Mouse (Mus musculus): ENCODE results near the gene Sco1. TPM values are rescaled to one million over a fixed set of nuclear protein-coding genes. Genes with fewer than 3 reads are reported as not detected.

Gene Sco1
- total RNA-seq, 2 experiments from 2014 or later = 16.2 to 37.8 TPM

GRCm38 (mm10) chr11:67039799-67040198 lies 12.7 kb upstream of the Sco1 start:
- ATAC-seq (replicated peaks; ENCODE audit: poor library complexity, severe bottlenecking) = peak; percentile 58; the same call in 1 of the 2 replicates

DNA sequence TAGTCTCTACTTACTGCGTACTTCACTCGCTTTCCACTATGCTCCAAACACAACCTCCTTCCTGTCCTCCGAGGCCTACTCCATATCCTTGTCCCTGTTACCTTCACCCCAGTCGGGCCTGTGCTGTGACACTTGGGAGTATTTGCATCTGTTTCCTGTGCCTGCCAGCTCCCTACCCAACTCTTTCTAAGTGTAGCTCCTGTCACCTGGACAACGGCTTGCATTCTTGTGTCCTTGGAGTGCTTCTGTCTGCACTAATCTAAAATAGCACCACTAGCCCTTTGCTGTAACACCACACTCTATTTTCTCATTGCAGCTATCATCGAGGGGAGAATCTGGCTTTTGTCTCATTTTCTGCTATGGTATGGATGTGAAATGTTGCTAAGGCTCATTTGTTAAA lies 12.0 kb upstream of the Sco1 start:
- no peak for ATAC-seq (replicated peaks; ENCODE audit: poor library complexity, severe bottlenecking)

- no peak for ATAC-seq (replicated peaks; ENCODE audit: poor library complexity, severe bottlenecking)
These were observed 9.5 kb upstream of the Sco1 start for GRCm38 (mm10) chr11:67043007-67043406.

DNA sequence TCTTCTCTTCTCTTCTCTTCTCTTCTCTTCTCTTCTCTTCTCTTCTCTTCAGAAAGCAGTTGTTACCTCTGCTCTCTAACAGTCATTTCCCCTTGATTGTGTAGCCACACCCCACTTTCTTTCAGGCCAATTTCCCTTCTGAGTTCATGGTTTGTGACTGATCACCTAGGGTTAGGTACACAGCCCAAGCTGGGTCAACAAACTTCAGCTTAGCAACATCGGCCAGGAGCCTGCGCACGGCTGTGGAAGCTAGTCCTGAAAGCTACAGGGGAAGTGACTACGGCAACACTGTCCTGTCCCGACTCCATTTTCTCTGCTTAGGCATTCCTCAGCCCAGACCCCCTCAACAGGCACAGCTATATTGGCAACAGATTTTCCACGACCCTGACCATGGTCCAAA lies 7.5 kb upstream of the Sco1 start:
- no peak for ATAC-seq (replicated peaks; ENCODE audit: poor library complexity, severe bottlenecking)

- ATAC-seq (replicated peaks; ENCODE audit: poor library complexity, severe bottlenecking) = peak; percentile 86
These were observed 5.3 kb upstream of the Sco1 start for GRCm38 (mm10) chr11:67047199-67047598.

- no peak for ATAC-seq (replicated peaks; ENCODE audit: poor library complexity, severe bottlenecking)
These were observed 4.0 kb upstream of the Sco1 start for GRCm38 (mm10) chr11:67048496-67048895.

GRCm38 (mm10) chr11:67049256-67049655 lies 3.2 kb upstream of the Sco1 start:
- ATAC-seq (replicated peaks; ENCODE audit: poor library complexity, severe bottlenecking) = no peak

DNA sequence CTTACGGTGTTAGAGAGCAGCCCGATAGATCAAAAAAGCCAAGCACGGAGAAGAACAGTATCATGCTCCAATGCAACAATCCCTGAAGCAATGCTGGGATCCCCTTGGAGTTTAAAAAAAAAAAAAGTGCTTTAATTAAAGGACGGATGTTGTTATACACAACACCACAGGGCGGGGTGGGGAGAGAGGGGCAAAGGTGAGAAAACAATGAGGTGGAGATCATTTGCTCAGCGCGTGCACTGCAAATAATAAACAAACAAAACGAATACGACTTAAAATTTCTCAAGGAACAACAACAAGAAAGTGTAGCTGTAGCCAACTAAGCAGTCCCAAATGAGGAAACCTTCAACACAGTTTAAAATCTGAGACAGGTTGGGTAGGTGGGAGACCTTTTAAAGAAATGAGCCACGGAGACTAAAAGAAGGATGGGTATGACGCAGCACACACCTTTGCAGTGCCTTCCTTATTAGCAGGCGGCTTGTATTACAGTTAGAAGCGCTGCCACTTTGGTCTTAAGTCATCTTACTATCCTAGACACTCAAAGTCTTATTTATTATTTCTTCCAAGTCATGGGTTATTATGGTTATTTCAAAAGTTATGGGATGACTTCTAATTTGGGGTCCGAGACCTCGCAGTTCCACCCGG lies 672 bp upstream of the Sco1 start:
- no peak for ATAC-seq (replicated peaks; ENCODE audit: poor library complexity, severe bottlenecking)

- ATAC-seq (replicated peaks; ENCODE audit: poor library complexity, severe bottlenecking) = no peak
These were observed 2.4 kb downstream of the Sco1 start for GRCm38 (mm10) chr11:67054754-67055365.

GRCm38 (mm10) chr11:67061311-67061710 lies 8.8 kb downstream of the Sco1 start:
- no peak for ATAC-seq (replicated peaks; ENCODE audit: poor library complexity, severe bottlenecking)

DNA sequence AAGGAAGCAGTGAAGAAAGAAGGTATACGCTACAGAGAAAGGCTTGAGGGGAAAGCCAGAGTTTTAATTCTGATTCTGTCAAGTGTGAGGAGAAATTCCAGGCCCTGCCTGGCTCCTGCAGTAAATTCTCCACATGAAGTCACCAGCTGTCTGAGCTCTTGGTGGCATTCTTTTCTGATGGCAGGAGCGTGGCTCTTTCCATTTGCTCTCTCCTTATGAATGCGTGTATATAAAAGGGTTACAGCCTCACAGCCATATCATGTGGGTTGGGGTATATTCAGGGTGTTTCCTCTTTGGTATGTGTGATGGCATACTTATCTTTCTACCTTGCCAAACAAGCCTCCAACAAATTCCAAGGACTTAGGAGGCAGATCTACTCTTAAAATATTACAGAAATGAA lies 10.3 kb downstream of the Sco1 start:
- ATAC-seq (replicated peaks; ENCODE audit: poor library complexity, severe bottlenecking) = no peak

DNA sequence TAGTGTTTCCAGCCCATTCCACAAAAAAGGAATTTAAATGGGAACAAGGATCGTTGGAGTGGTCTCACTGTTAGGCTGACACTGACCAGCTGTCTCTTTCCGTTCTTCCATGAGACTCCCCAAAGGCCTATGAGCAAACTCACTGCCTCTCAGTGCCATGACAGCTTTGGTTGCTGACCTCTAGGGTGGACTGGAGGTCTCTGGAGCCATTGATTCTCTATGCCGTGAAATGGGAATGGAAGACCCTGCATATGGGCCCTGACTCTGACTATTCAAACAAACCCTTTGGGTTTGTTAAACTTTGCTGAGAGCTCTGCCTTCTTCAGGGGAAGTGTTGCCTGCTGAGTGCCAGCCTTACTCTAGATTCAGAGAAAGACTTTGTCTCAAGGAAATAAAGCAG lies 15.3 kb downstream of the Sco1 start:
- ATAC-seq (replicated peaks; ENCODE audit: poor library complexity, severe bottlenecking) = no peak

DNA sequence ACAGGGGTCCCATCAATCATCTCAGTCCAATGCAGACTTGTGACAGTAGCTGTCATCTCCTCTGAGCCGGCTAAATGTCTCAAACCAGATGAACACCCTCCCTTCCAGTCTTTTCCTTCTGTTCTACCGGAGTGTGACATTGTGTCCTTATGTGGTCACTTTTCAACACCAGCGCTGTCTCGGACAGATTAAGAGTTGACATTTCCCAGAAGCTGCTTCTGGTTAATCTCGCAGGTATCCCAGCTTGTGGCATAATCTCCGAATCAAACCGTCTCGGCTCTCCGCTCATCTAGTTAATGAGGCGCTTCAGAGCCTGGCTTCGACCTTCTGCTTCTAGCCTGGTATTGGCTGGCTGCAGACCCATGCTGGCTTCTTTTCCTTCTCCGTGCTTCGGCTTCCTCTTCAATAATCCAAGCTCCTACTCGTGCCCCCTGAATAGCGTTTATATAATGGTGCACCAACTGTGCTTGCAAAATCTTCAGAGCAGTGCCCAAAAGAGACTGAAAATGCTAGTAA lies 20.2 kb downstream of the Sco1 start:
- no peak for ATAC-seq (replicated peaks; ENCODE audit: poor library complexity, severe bottlenecking)

GRCm38 (mm10) chr11:67075036-67075435 lies 22.6 kb downstream of the Sco1 start:
- ATAC-seq (replicated peaks; ENCODE audit: poor library complexity, severe bottlenecking) = no peak

GRCm38 (mm10) chr11:67076781-67077180 lies 24.3 kb downstream of the Sco1 start:
- no peak for ATAC-seq (replicated peaks; ENCODE audit: poor library complexity, severe bottlenecking)

DNA sequence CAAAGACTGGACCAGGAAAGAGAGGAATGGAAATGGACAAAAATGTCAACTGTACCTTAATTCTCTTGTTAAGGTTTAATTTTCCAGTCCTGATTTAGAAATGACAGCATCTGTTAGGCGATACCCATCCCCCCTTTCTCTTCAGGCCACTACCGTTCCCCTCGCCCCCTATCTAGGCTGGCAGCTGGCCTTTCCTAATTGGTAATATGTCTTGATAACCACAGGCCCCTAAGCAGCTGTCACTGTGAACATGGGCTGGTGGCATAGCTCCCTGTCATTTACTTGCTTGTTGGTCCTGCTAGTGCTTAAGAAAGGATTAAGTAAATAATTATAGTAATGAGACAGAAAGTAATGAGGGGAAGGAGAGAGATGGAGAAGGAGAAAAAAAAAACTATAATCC lies 25.0 kb downstream of the Sco1 start:
- ATAC-seq (replicated peaks; ENCODE audit: poor library complexity, severe bottlenecking) = no peak

- ATAC-seq (replicated peaks; ENCODE audit: poor library complexity, severe bottlenecking) = no peak
These were observed 25.5 kb downstream of the Sco1 start, which contains the start of gene Myh3 for GRCm38 (mm10) chr11:67078000-67078399. Gene Myh3 (plus strand): TSS chr11:67078300.

DNA sequence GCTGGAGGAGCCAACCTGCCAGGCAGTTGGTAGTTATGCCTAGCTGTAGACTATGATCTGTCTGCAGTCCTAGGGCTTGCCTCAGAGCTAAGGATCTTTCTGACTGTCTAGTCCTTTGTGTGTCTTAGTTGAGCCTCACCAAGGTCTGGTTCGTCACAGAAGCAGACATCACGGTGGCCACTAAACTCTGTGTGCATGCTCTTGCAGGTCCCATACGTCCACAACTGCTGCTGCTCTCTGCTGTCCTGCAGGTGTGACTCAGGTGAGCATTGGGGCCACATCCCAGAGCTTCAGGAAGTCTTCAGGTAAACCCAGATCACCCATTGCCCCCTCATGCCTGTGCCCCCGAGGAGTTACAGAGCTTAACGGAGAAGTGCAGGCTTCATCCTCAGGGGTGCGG lies 26.4 kb downstream of the Sco1 start:
- no peak for ATAC-seq (replicated peaks; ENCODE audit: poor library complexity, severe bottlenecking)

DNA sequence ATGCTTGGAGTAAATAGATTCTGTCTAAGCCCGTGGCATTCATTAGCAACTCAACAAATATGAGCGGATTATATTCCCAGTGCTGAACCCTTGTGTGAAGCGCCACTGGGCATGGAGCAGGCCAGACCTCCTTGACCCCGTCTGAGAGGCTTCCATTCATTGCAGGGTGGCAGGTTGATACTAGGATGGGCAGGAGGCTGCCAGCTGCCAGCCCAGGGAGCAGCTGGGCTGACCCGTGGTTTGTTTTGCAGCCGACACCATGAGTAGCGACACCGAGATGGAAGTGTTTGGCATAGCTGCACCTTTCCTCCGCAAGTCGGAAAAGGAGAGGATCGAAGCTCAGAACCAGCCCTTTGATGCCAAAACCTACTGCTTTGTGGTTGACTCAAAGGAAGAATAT lies 27.3 kb downstream of the Sco1 start:
- ATAC-seq (replicated peaks; ENCODE audit: poor library complexity, severe bottlenecking) = no peak

DNA sequence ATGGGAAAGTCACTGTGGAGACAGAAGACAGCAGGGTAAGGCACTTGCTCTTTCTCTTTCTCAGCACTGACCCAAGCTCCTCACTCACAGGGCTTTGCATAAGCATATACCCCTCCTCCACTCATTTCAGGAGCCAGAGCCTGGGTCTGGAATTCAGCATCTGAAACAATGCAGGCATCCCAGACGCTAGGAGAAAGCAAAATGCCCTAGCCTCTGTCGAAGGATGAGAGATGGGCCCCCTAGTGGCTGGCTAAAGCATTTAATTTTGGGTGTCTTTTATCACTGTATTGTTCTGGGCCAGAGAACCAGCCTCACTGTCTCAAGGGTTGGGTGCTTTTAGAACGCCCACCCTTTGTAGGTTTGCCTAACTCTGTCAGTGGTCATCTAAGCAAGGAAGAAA lies 27.7 kb downstream of the Sco1 start:
- ATAC-seq (replicated peaks; ENCODE audit: poor library complexity, severe bottlenecking) = peak; percentile 52

DNA sequence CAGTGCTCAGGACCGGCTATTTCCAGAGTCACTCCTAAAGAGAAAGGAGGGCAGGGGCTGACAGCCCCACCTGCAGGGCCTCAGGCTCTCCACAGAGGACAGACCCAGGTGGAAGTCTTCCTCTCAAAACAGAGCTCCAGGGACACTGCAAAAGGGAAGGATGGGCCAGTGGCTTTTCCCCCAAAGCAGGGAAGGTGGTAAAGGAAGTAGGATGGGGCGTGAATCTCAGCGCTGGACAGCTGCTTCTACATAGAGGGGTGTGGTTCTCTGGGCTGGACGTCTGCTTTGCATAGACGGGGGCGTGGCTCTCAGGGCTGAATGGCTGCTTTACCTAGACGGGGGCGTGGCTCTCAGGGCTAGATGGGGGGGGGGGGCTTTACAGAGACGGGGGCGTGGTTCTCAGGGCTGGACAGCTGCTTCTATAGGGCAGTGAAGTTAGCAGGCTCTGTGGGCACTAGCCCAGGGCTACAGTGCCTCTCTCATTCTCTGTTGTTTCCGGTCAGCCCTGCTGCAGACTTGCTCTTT lies 28.7 kb downstream of the Sco1 start:
- peak; percentile 78 for ATAC-seq (replicated peaks; ENCODE audit: poor library complexity, severe bottlenecking)

DNA sequence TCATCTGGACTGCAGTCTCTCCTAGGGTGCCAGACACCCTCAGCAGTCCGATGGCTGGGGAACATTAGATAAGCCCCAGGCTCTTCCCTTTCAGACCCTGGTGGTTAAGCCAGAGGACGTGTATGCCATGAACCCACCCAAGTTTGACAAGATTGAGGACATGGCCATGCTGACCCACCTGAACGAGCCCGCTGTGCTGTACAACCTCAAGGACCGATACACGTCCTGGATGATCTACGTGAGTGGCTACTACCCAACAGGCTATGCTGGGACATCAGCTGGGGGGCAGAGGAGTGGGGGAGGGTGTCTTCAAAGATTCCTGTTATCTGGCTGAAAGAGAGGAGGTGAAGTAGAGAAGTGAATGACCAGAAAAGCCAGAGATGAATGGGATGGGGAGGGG lies 29.7 kb downstream of the Sco1 start:
- ATAC-seq (replicated peaks; ENCODE audit: poor library complexity, severe bottlenecking) = no peak

Data from granulocyte monocyte progenitor cell, adult 5-6 weeks (primary cell).